17 mouse cellular contexts compared by ENCODE assay signal in the genomic region with DNA sequence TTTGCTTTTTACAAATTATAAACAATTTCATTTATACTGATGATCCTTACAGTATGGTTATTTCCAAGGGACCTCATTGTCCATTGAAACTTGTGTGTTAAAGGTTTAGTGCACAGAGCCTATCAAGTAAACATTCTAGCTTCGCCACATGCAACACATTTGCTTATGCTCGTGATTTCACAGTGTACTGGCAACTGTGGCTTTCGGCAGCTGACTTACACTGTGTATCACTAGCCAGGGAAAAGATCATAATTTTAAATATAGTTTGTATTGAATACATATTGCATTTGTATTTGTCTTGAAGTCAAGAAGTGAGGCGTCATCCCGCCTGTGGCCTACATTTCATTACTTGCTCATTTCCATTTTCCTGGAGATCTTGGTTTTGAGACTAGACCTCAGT.
"Had no signal": no experiment of that assay in that cellular context is flagged by ENCODE, and none has a peak within 500 bp of the region (broad histone marks: within the 10 kb centered on the region; RNA-seq: fewer than 3 reads in every experiment).

No protein-coding gene starts in this region.

- H3K9ac ChIP-seq: liver, embryonic 15.5 days; liver, postnatal 0 days; lung, embryonic 15.5 days; midbrain, embryonic 12.5 days; neural tube, embryonic 12.5 days; stomach, embryonic 15.5 days had no signal

- H3K9me3 ChIP-seq: liver, embryonic 15.5 days; lung, embryonic 15.5 days; midbrain, embryonic 12.5 days; neural tube, embryonic 12.5 days; stomach, embryonic 15.5 days had no signal

- ATAC-seq: liver, postnatal 0 days; lung, postnatal 0 days had no signal

- H3K4me1 ChIP-seq: liver, embryonic 15.5 days; lung, embryonic 15.5 days; midbrain, embryonic 12.5 days; neural tube, embryonic 12.5 days; stomach, embryonic 15.5 days had no signal

- H3K4me3 ChIP-seq: liver, embryonic 15.5 days; lung, embryonic 15.5 days; megakaryocyte, embryonic 14.5 days; midbrain, embryonic 12.5 days; neural tube, embryonic 12.5 days; stomach, embryonic 15.5 days had no signal

- DNase-seq: liver, postnatal 0 days; lung, adult 2 months; lung, postnatal 14 days; lung, postnatal 36 days; right cerebral cortex, postnatal 14 days; thymus, adult 2 months; thymus, postnatal 25 days; thymus, postnatal 4 days had no signal

- H3K4me2 ChIP-seq: liver, embryonic 15.5 days; lung, embryonic 15.5 days; midbrain, embryonic 12.5 days; neural tube, embryonic 12.5 days; stomach, embryonic 15.5 days had no signal

- H3K27ac ChIP-seq: liver, embryonic 15.5 days; lung, embryonic 15.5 days; macrophage; midbrain, embryonic 12.5 days; neural tube, embryonic 12.5 days; stomach, embryonic 15.5 days; stomach, postnatal 0 days had no signal

- H3K27me3 ChIP-seq: liver, embryonic 15.5 days; lung, embryonic 15.5 days; megakaryocyte, embryonic 14.5 days; midbrain, embryonic 12.5 days; neural tube, embryonic 12.5 days; stomach, embryonic 15.5 days had no signal

- H3K36me3 ChIP-seq: liver, embryonic 15.5 days; lung, embryonic 15.5 days; midbrain, embryonic 12.5 days; neural tube, embryonic 12.5 days; stomach, embryonic 15.5 days had no signal
